Mouse (Mus musculus) inflammation-experienced regulatory T-cells, adult 6 months (primary cell): ENCODE data around the gene Nos1. TPM values are rescaled to one million over a fixed set of nuclear protein-coding genes. Genes with fewer than 3 reads are reported as not detected.

Source experiments
- ATAC-seq: one replicate; pipeline ENCODE4 v1.8.0; 2017
- polyA plus RNA-seq, 3 experiments: library from polyadenylated mRNA; unstranded; fragments of 100-300 nt; shearing (Covaris generic); gene quantifications; one replicate each; pipeline ENCODE4 v1.2.1; 2017

The Nos1 gene
- polyA plus RNA-seq, 3 experiments from 2014 or later: 0.06 to 0.08 TPM; not detected in 1

GRCm38 (mm10) chr5:117900921-117901705 lies 120.3 kb downstream of the Nos1 start:
- ATAC-seq: no peak

- no peak for ATAC-seq
Observed at GRCm38 (mm10) chr5:117903534-117903933, 122.7 kb downstream of the Nos1 start.

- ATAC-seq: no peak
Observed at GRCm38 (mm10) chr5:117905728-117906127, 124.9 kb downstream of the Nos1 start.

- ATAC-seq: no peak
Observed at GRCm38 (mm10) chr5:117909524-117909923, 128.7 kb downstream of the Nos1 start.

GRCm38 (mm10) chr5:117916349-117916748 lies 135.5 kb downstream of the Nos1 start:
- no peak for ATAC-seq

- no peak for ATAC-seq
Observed at GRCm38 (mm10) chr5:117916906-117917305, 136.1 kb downstream of the Nos1 start.

GRCm38 (mm10) chr5:117921786-117922528 lies 141.1 kb downstream of the Nos1 start:
- peak; percentile 56 for ATAC-seq

GRCm38 (mm10) chr5:117923688-117924087 lies 142.9 kb downstream of the Nos1 start:
- no peak for ATAC-seq

- ATAC-seq: no peak
Observed at GRCm38 (mm10) chr5:117928553-117928952, 147.7 kb downstream of the Nos1 start.

GRCm38 (mm10) chr5:117932222-117932621 lies 151.4 kb downstream of the Nos1 start:
- ATAC-seq: no peak

- peak; percentile 69 for ATAC-seq
Observed at GRCm38 (mm10) chr5:117932862-117933261, 152.0 kb downstream of the Nos1 start.

- no peak for ATAC-seq
Observed at GRCm38 (mm10) chr5:117936346-117936745, 155.5 kb downstream of the Nos1 start.

GRCm38 (mm10) chr5:117937186-117937585 lies 156.4 kb downstream of the Nos1 start:
- no peak for ATAC-seq

- ATAC-seq: peak; percentile 82
Observed at GRCm38 (mm10) chr5:117938182-117938581, 157.3 kb downstream of the Nos1 start.

- no peak for ATAC-seq
Observed at GRCm38 (mm10) chr5:117939402-117939801, 158.6 kb downstream of the Nos1 start.

- no peak for ATAC-seq
Observed at GRCm38 (mm10) chr5:117941552-117941951, 160.7 kb downstream of the Nos1 start.

GRCm38 (mm10) chr5:117946605-117947004 lies 165.8 kb downstream of the Nos1 start:
- peak; percentile 71 for ATAC-seq

- no peak for ATAC-seq
Observed at GRCm38 (mm10) chr5:117949393-117949792, 168.6 kb downstream of the Nos1 start.

- no peak for ATAC-seq
Observed at GRCm38 (mm10) chr5:117953893-117954292, 173.1 kb downstream of the Nos1 start.

GRCm38 (mm10) chr5:117954429-117954828 lies 173.6 kb downstream of the Nos1 start:
- ATAC-seq: no peak

- no peak for ATAC-seq
Observed at GRCm38 (mm10) chr5:117955675-117956420, 175.0 kb downstream of the Nos1 start.

- ATAC-seq: no peak
Observed at GRCm38 (mm10) chr5:117964750-117965149, 183.9 kb downstream of the Nos1 start.

- no peak for ATAC-seq
Observed at GRCm38 (mm10) chr5:117966956-117967355, 186.1 kb downstream of the Nos1 start.
